Mouse (Mus musculus) spleen, adult 10 weeks (tissue): ENCODE data around the gene Otud4. TPM values are rescaled to one million over a fixed set of nuclear protein-coding genes. Genes with fewer than 3 reads are reported as not detected.

ENCODE experiments used
- polyA plus RNA-seq: library from polyadenylated mRNA; stranded (reverse); fragments of 350-450 nt; fragmentation: Illumina TruSeq; extraction: RNeasy Lipid Tissue Mini Kit (QIAGEN cat#74804); gene quantifications from one replicate; pipeline ENCODE4 v1.2.3, GENCODE M21; 2015; ENCODE audit warnings: low replicate concordance; ENCODE audit not compliant: insufficient read depth

Gene Otud4
- 80.2 TPM for polyA plus RNA-seq

GRCm38 (mm10) chr8:79639586-79640451 is at the start of gene Otud4:
Gene Otud4, plus strand, starts transcription at chr8:79639618.

GRCm38 (mm10) chr8:79711064-79711961 is 71.9 kb downstream of the Otud4 start, which contains the start of the genes Abce1 and Anapc10:
Gene Abce1, minus strand, starts transcription at chr8:79711740.
Gene Anapc10, plus strand, starts transcription at chr8:79711820.

Other genes starting within 250 kb of the Otud4 start
- 15.4 TPM for gene Smad1, start 240.1 kb upstream of the Otud4 start, polyA plus RNA-seq
- gene Abce1, start 72.1 kb downstream of the Otud4 start, polyA plus RNA-seq: 142 TPM
- 21.3 TPM for gene Anapc10, start 72.2 kb downstream of the Otud4 start, polyA plus RNA-seq